Mouse (Mus musculus): ENCODE measurements at regions not wholly inside any gene's neighbourhood (a gene's known extent, or its start where the extent isn't known, plus 50 kb on each side); places are given as distances from the start of the nearest gene placed in this dataset.

GRCm38 (mm10) chr2:157674906-157675305 is 62.3 kb upstream of the Ctnnbl1 start:
- H3K27me3 ChIP-seq (ENCODE audit: insufficient read depth, low read length), result no peaks in the 10 kb centered on the region
- H3K4me2 ChIP-seq (ENCODE audit: low read depth, low read length, poor library complexity, severe bottlenecking), result no peak overlapping the region
- no peak overlapping the region for H3K4me3 ChIP-seq (ENCODE audit: low read depth, low read length)
- no peaks in the 10 kb centered on the region for H3K9me3 ChIP-seq (ENCODE audit: low read length)
- ATAC-seq (ENCODE audit: low FRiP score) (no peak), DNase-seq (ENCODE audit: low spot score) (no peak)
- H3K9ac ChIP-seq (replicated peaks; ENCODE audit: low read length, poor library complexity, severe bottlenecking), result no peak overlapping the region
- no peaks in the 10 kb centered on the region for H3K4me1 ChIP-seq (ENCODE audit: insufficient read depth, low read length)
- TF ChIP-seq CTCF (IDR thresholded peaks at IDR 0.05), result no peak
- WGBS, result 80% methylated on average over 19 of the region's 19 CpGs
- H3K36me3 ChIP-seq (ENCODE audit: insufficient read depth, low read length), result no peaks in the 10 kb centered on the region
- no peak overlapping the region for H3K27ac ChIP-seq (ENCODE audit: low read depth, low read length)

GRCm38 (mm10) chr2:157676396-157677176 is 60.6 kb upstream of the Ctnnbl1 start:
- ATAC-seq (ENCODE audit: low FRiP score) (no peak), DNase-seq (ENCODE audit: low spot score) (no peak)
- no peak overlapping the region for H3K4me2 ChIP-seq (ENCODE audit: low read depth, low read length, poor library complexity, severe bottlenecking)
- WGBS, result 65% methylated on average over 10 of the region's 10 CpGs
- TF ChIP-seq CTCF (IDR thresholded peaks at IDR 0.05), result 0 out of 2 replicates have a peak, but pooled peaks have one; percentile 8
- H3K9ac ChIP-seq (replicated peaks; ENCODE audit: low read length, poor library complexity, severe bottlenecking), result no peak overlapping the region
- H3K27me3 ChIP-seq (ENCODE audit: insufficient read depth, low read length), result no peaks in the 10 kb centered on the region
- H3K9me3 ChIP-seq (ENCODE audit: low read length), result no peaks in the 10 kb centered on the region
- H3K4me3 ChIP-seq (ENCODE audit: low read depth, low read length), result no peak overlapping the region
- H3K27ac ChIP-seq (ENCODE audit: low read depth, low read length), result no peak overlapping the region
- H3K36me3 ChIP-seq (ENCODE audit: insufficient read depth, low read length), result no peaks in the 10 kb centered on the region
- H3K4me1 ChIP-seq (ENCODE audit: insufficient read depth, low read length), result no peaks in the 10 kb centered on the region

DNA sequence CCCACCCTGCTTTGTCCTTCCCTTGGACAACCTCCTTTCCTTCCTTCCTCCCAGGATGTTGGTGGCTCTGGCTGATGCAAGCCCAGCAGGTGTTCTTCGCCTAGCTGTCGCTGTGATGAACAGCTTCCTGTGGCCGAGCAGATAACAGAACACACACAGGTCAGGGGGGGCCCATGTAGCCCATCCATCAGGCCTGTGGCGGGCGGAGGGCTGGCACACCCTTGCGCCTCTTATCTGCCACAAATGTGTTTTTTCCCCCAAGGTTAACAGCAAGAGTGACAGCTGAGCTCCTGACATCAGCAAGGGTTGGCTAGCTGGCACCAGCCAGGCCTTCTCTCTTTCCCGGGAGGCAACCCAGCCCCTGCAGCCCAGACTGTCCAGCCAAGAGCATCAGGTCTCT is 59.9 kb upstream of the Ctnnbl1 start:
- Histone ChIP-seq H3K36me3 (ENCODE audit: insufficient read depth, low read length) (no peaks in the 10 kb centered on the region), H3K4me2 (ENCODE audit: low read depth, low read length, poor library complexity, severe bottlenecking) (no peak overlapping the region), H3K9ac (replicated peaks; ENCODE audit: low read length, poor library complexity, severe bottlenecking) (no peak overlapping the region), H3K4me1 (ENCODE audit: insufficient read depth, low read length) (no peaks in the 10 kb centered on the region), H3K27ac (ENCODE audit: low read depth, low read length) (no peak overlapping the region), H3K27me3 (ENCODE audit: insufficient read depth, low read length) (no peaks in the 10 kb centered on the region), H3K9me3 (ENCODE audit: low read length) (no peaks in the 10 kb centered on the region), H3K4me3 (ENCODE audit: low read depth, low read length) (no peak overlapping the region)
- no peak for TF ChIP-seq CTCF (IDR thresholded peaks at IDR 0.05)
- DNase-seq (ENCODE audit: low spot score) (no peak), ATAC-seq (ENCODE audit: low FRiP score) (no peak)
- 63% methylated on average over 7 of the region's 7 CpGs for WGBS

DNA sequence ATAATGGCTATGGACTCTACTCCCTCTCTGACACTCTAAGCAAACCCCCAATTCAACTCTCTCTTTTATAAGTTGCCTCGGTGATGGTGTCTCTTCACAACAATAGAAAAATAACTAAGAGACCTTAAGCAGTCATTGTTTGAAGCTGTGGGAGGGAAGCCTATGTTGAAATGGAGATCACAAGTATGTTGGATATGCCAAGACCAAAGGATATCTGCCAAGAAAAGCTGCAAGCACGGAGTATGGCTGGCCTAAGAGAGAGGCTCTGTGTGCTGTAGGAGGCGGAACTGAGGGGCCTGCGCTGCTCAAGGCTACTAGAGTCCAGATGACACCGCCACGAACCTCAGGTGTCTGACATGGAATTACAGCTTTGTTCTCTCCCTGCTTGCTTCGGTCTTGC is 55.3 kb upstream of the Ctnnbl1 start:
- WGBS, result 54% methylated on average over 7 of the region's 7 CpGs
- no peak overlapping the region for H3K4me3 ChIP-seq (ENCODE audit: low read depth, low read length)
- no peak overlapping the region for H3K9ac ChIP-seq (replicated peaks; ENCODE audit: low read length, poor library complexity, severe bottlenecking)
- ATAC-seq (ENCODE audit: low FRiP score) (no peak), DNase-seq (ENCODE audit: low spot score) (no peak)
- H3K4me1 ChIP-seq (ENCODE audit: insufficient read depth, low read length), result no peaks in the 10 kb centered on the region
- no peaks in the 10 kb centered on the region for H3K9me3 ChIP-seq (ENCODE audit: low read length)
- no peaks in the 10 kb centered on the region for H3K27me3 ChIP-seq (ENCODE audit: insufficient read depth, low read length)
- H3K27ac ChIP-seq (ENCODE audit: low read depth, low read length), result no peak overlapping the region
- no peak for TF ChIP-seq CTCF (IDR thresholded peaks at IDR 0.05)
- H3K4me2 ChIP-seq (ENCODE audit: low read depth, low read length, poor library complexity, severe bottlenecking), result no peak overlapping the region
- no peaks in the 10 kb centered on the region for H3K36me3 ChIP-seq (ENCODE audit: insufficient read depth, low read length)

All from midbrain, postnatal 0 days (tissue).